Mouse (Mus musculus): ENCODE results near the gene Galntl6.

Galntl6 gene

GRCm38 (mm10) chr8:58258577-58259315 lies 653.7 kb downstream of the Galntl6 start:
- DNase-seq (ENCODE audit: low spot score), result no peak

GRCm38 (mm10) chr8:58253620-58254019 lies 658.8 kb downstream of the Galntl6 start:
- DNase-seq (ENCODE audit: low spot score), result no peak

- no peak for DNase-seq (ENCODE audit: low spot score)
Measured at GRCm38 (mm10) chr8:58244830-58245229, 667.6 kb downstream of the Galntl6 start.

- DNase-seq (ENCODE audit: low spot score), result no peak
Measured at GRCm38 (mm10) chr8:58234220-58234619, 678.2 kb downstream of the Galntl6 start.

GRCm38 (mm10) chr8:58228725-58229124 lies 683.7 kb downstream of the Galntl6 start:
- DNase-seq (ENCODE audit: low spot score), result no peak

GRCm38 (mm10) chr8:58217885-58218284 lies 694.6 kb downstream of the Galntl6 start:
- no peak for DNase-seq (ENCODE audit: low spot score)

GRCm38 (mm10) chr8:58189694-58190093 lies 722.7 kb downstream of the Galntl6 start:
- DNase-seq (ENCODE audit: low spot score), result no peak

- no peak for DNase-seq (ENCODE audit: low spot score)
Measured at GRCm38 (mm10) chr8:58146961-58147360, 765.5 kb downstream of the Galntl6 start.

- no peak for DNase-seq (ENCODE audit: low spot score)
Measured at GRCm38 (mm10) chr8:58086733-58087132, 825.7 kb downstream of the Galntl6 start.

- no peak for DNase-seq (ENCODE audit: low spot score)
Measured at GRCm38 (mm10) chr8:58084931-58085330, 827.5 kb downstream of the Galntl6 start.

- DNase-seq (ENCODE audit: low spot score), result no peak
Measured at GRCm38 (mm10) chr8:58081715-58082114, 830.7 kb downstream of the Galntl6 start.

- no peak for DNase-seq (ENCODE audit: low spot score)
Measured at GRCm38 (mm10) chr8:58074611-58075010, 837.8 kb downstream of the Galntl6 start.

- DNase-seq (ENCODE audit: low spot score), result no peak
Measured at GRCm38 (mm10) chr8:58073733-58074132, 838.7 kb downstream of the Galntl6 start.

- no peak for DNase-seq (ENCODE audit: low spot score)
Measured at GRCm38 (mm10) chr8:58032271-58032670, 880.2 kb downstream of the Galntl6 start.

- DNase-seq (ENCODE audit: low spot score), result no peak
Measured at GRCm38 (mm10) chr8:58025558-58025957, 886.9 kb downstream of the Galntl6 start.

GRCm38 (mm10) chr8:58025094-58025493 lies 887.3 kb downstream of the Galntl6 start:
- no peak for DNase-seq (ENCODE audit: low spot score)

GRCm38 (mm10) chr8:58023426-58024176 lies 888.8 kb downstream of the Galntl6 start:
- no peak for DNase-seq (ENCODE audit: low spot score)

GRCm38 (mm10) chr8:57989428-57990171 lies 922.8 kb downstream of the Galntl6 start:
- no peak for DNase-seq (ENCODE audit: low spot score)

- no peak for DNase-seq (ENCODE audit: low spot score)
Measured at GRCm38 (mm10) chr8:57977372-57977771, 935.1 kb downstream of the Galntl6 start.

- DNase-seq (ENCODE audit: low spot score), result no peak
Measured at GRCm38 (mm10) chr8:57974093-57974492, 938.3 kb downstream of the Galntl6 start.

GRCm38 (mm10) chr8:57972832-57973231 lies 939.6 kb downstream of the Galntl6 start:
- DNase-seq (ENCODE audit: low spot score), result no peak

- no peak for DNase-seq (ENCODE audit: low spot score)
Measured at GRCm38 (mm10) chr8:57966676-57967075, 945.8 kb downstream of the Galntl6 start.

- no peak for DNase-seq (ENCODE audit: low spot score)
Measured at GRCm38 (mm10) chr8:57965508-57965907, 946.9 kb downstream of the Galntl6 start.

Measured in yolk sac, embryonic 10.5 days (tissue).